Mouse (Mus musculus) cerebellum, adult 18-20 months (tissue): ENCODE measurements around the gene Endod1.
"Not testable (repeated sequence)": the region's sequence is repeated elsewhere in the genome, so short reads cannot be mapped to it uniquely, and the experiment has no call there.

Experiments used
- DNase-seq, 2 experiments: peaks; one replicate each; pipeline ENCODE4 v3.0.0; 2021

The Endod1 gene

GRCm38 (mm10) chr9:14380386-14381285, 671 bp downstream of the Endod1 start:
- DNase-seq = peak; percentile 84 to 92

- DNase-seq = peak in 1 of 2 experiments; percentile 32
Observed at GRCm38 (mm10) chr9:14379769-14380385, 1.4 kb downstream of the Endod1 start.

GRCm38 (mm10) chr9:14378151-14378550, 3.2 kb downstream of the Endod1 start:
- peak; percentile 63 to 68 for DNase-seq

GRCm38 (mm10) chr9:14376149-14376548, 5.2 kb downstream of the Endod1 start:
- DNase-seq = no peak

- no peak for DNase-seq
Observed at GRCm38 (mm10) chr9:14372440-14372839, 8.9 kb downstream of the Endod1 start.

GRCm38 (mm10) chr9:14369271-14369670, 12.0 kb downstream of the Endod1 start:
- DNase-seq = no peak

- no peak for DNase-seq
Observed at GRCm38 (mm10) chr9:14367850-14368249, 13.5 kb downstream of the Endod1 start.

- no peak for DNase-seq
Observed at GRCm38 (mm10) chr9:14365481-14366125, 15.7 kb downstream of the Endod1 start.

- DNase-seq = no peak
Observed at GRCm38 (mm10) chr9:14364719-14365118, 16.6 kb downstream of the Endod1 start.

- no peak for DNase-seq
Observed at GRCm38 (mm10) chr9:14363540-14363939, 17.8 kb downstream of the Endod1 start.

- DNase-seq = no peak
Observed at GRCm38 (mm10) chr9:14362068-14362768, 19.1 kb downstream of the Endod1 start.

GRCm38 (mm10) chr9:14357033-14357432, 24.3 kb downstream of the Endod1 start:
- no peak for DNase-seq

GRCm38 (mm10) chr9:14354852-14355251, 26.5 kb downstream of the Endod1 start:
- no peak for DNase-seq

- DNase-seq = no peak
Observed at GRCm38 (mm10) chr9:14352337-14352736, 29.0 kb downstream of the Endod1 start.

GRCm38 (mm10) chr9:14350787-14351186, 30.5 kb downstream of the Endod1 start:
- DNase-seq = no peak

- no peak for DNase-seq
Observed at GRCm38 (mm10) chr9:14349380-14349779, 31.9 kb downstream of the Endod1 start.

GRCm38 (mm10) chr9:14348416-14348815, 32.9 kb downstream of the Endod1 start:
- peak; percentile 33 to 57 for DNase-seq

GRCm38 (mm10) chr9:14345866-14346265, 35.4 kb downstream of the Endod1 start:
- DNase-seq = not testable (repeated sequence)

- peak; percentile 69 to 77 for DNase-seq
Observed at GRCm38 (mm10) chr9:14342041-14342668, 39.2 kb downstream of the Endod1 start.

- no peak for DNase-seq
Observed at GRCm38 (mm10) chr9:14338701-14339100, 42.6 kb downstream of the Endod1 start.

- peak; percentile 63 to 69 for DNase-seq
Observed at GRCm38 (mm10) chr9:14336901-14337300, 44.4 kb downstream of the Endod1 start.

GRCm38 (mm10) chr9:14335829-14336228, 45.5 kb downstream of the Endod1 start:
- no peak for DNase-seq
